Mouse (Mus musculus) MEL (cell line): ENCODE data around the gene Vegfb. TPM values are rescaled to one million over a fixed set of nuclear protein-coding genes. Genes with fewer than 3 reads are reported as not detected.

Source experiments
- DNase-seq: peaks from one replicate; pipeline ENCODE4 v3.0.0; 2011; ENCODE audit warnings: low read depth, low spot score
- H3K27ac ChIP-seq: 2 replicates; pipeline ENCODE4 v1.5.1; 2012; ENCODE audit warnings: low read depth, mild to moderate bottlenecking, control low read depth, low read length, moderate library complexity; ENCODE audit not compliant: control insufficient read depth
- H3K27me3 ChIP-seq, 2 experiments: fragments of 150-350 bp in 1 of 2; sonication (generic) in 1 of 2; 2 replicates each; pipeline ENCODE4 v1.6.1; 2012; ENCODE audit warnings: low read length in 2 of 2, mild to moderate bottlenecking in 2 of 2, improper control_type of control experiment in 1 of 2, moderate library complexity in 1 of 2; ENCODE audit not compliant: insufficient read depth in 2 of 2, control insufficient read depth in 1 of 2
- H3K36me3 ChIP-seq, 2 experiments: 2 replicates each; pipeline ENCODE4 v1.6.1; 2012 to 2014; ENCODE audit warnings: low read length in 2 of 2, improper control_type of control experiment in 1 of 2, inconsistent platforms in 1 of 2, mild to moderate bottlenecking in 1 of 2; ENCODE audit not compliant: insufficient read depth in 2 of 2, control insufficient read depth in 1 of 2
- H3K4me1 ChIP-seq, 2 experiments: fragments of 150-350 bp in 1 of 2; sonication (generic) in 1 of 2; 2 replicates each; pipeline ENCODE4 v1.6.1; 2012; ENCODE audit warnings: low read length in 2 of 2, improper control_type of control experiment in 1 of 2, mild to moderate bottlenecking in 1 of 2; ENCODE audit not compliant: insufficient read depth in 2 of 2, control insufficient read depth in 1 of 2
- H3K4me3 ChIP-seq, 2 experiments: fragments of 150-350 bp in 1 of 2; sonication (generic) in 1 of 2; 2 replicates each; pipeline ENCODE4 v1.5.1; 2012; ENCODE audit warnings: low read depth in 2 of 2, low read length in 2 of 2, mild to moderate bottlenecking in 2 of 2, moderate library complexity in 2 of 2, control low read depth in 1 of 2, improper control_type of control experiment in 1 of 2; ENCODE audit not compliant: control insufficient read depth in 1 of 2, insufficient read depth in 1 of 2
- H3K79me2 ChIP-seq: 2 replicates; pipeline ENCODE4 v1.6.1; 2012; ENCODE audit warnings: mild to moderate bottlenecking, low read length, moderate library complexity; ENCODE audit not compliant: control insufficient read depth, poor library complexity, insufficient read depth
- H3K9ac ChIP-seq: 2 replicates; pipeline ENCODE4 v1.6.1; 2012; ENCODE audit warnings: low read depth, mild to moderate bottlenecking, control low read depth, low read length, moderate library complexity; ENCODE audit not compliant: control insufficient read depth, poor library complexity, severe bottlenecking
- H3K9me3 ChIP-seq: fragments of 150-350 bp; sonication (generic); replicated peaks from 2 replicates; pipeline ENCODE4 v1.6.1; 2012; ENCODE audit warnings: mild to moderate bottlenecking, low read length, improper control_type of control experiment, moderate library complexity; ENCODE audit not compliant: insufficient read depth
- ELF1 ChIP-seq: IDR thresholded peaks from 2 replicates; pipeline ENCODE4 v1.6.1; 2014; ENCODE audit warnings: low read depth, mild to moderate bottlenecking, inconsistent platforms, low read length, improper control_type of control experiment, moderate library complexity
- EP300 ChIP-seq, 2 experiments: IDR thresholded peaks; 2 replicates each; pipeline ENCODE4 v1.6.1; 2011; ENCODE audit warnings: improper control_type of control experiment in 2 of 2, low read length in 2 of 2, low read depth in 1 of 2, mild to moderate bottlenecking in 1 of 2
- ETS1 ChIP-seq: IDR thresholded peaks from 2 replicates; pipeline ENCODE4 v1.6.1; 2012; ENCODE audit warnings: low read depth, mild to moderate bottlenecking, inconsistent platforms, low read length, improper control_type of control experiment, moderate library complexity
- GABPA ChIP-seq: IDR thresholded peaks from 2 replicates; pipeline ENCODE4 v1.6.1; 2012; ENCODE audit warnings: low read depth, mild to moderate bottlenecking, inconsistent platforms, low read length, improper control_type of control experiment, moderate library complexity
- HCFC1 ChIP-seq: IDR thresholded peaks from 2 replicates; pipeline ENCODE4 v1.6.1; 2012; ENCODE audit warnings: low read depth, mild to moderate bottlenecking, inconsistent platforms, low read length, improper control_type of control experiment, moderate library complexity
- MAX ChIP-seq: IDR thresholded peaks from 2 replicates; pipeline ENCODE4 v1.6.1; 2011; ENCODE audit warnings: low read length, improper control_type of control experiment
- MAZ ChIP-seq: IDR thresholded peaks from 2 replicates; pipeline ENCODE4 v1.6.1; 2012; ENCODE audit warnings: low read depth, mild to moderate bottlenecking, inconsistent platforms, low read length, improper control_type of control experiment
- MXI1 ChIP-seq: IDR thresholded peaks from 2 replicates; pipeline ENCODE4 v1.6.1; 2011; ENCODE audit warnings: mild to moderate bottlenecking, low read depth, low read length, improper control_type of control experiment
- MYC ChIP-seq: IDR thresholded peaks from 2 replicates; pipeline ENCODE4 v1.6.1; 2011; ENCODE audit warnings: low read depth, mild to moderate bottlenecking, low read length, improper control_type of control experiment, moderate library complexity
- NRF1 ChIP-seq: IDR thresholded peaks from 2 replicates; pipeline ENCODE4 v1.6.1; 2014; ENCODE audit warnings: low read depth, mild to moderate bottlenecking, inconsistent platforms, low read length, improper control_type of control experiment, moderate library complexity; ENCODE audit not compliant: poor library complexity, insufficient read depth, severe bottlenecking
- POLR2A ChIP-seq, 2 experiments: IDR thresholded peaks; 2 replicates each; pipeline ENCODE4 v1.6.1; 2011 to 2012; ENCODE audit warnings: low read length in 2 of 2, mild to moderate bottlenecking in 2 of 2, control low read depth in 1 of 2, improper control_type of control experiment in 1 of 2, low read depth in 1 of 2, moderate library complexity in 1 of 2; ENCODE audit not compliant: control insufficient read depth in 1 of 2, insufficient read depth in 1 of 2, poor library complexity in 1 of 2
- SIN3A ChIP-seq: IDR thresholded peaks from 2 replicates; pipeline ENCODE4 v1.6.1; 2012; ENCODE audit warnings: low read length, improper control_type of control experiment, inconsistent platforms
- TAL1 ChIP-seq: IDR thresholded peaks from 2 replicates; pipeline ENCODE4 v1.6.1; 2012; ENCODE audit warnings: mild to moderate bottlenecking, inconsistent platforms, low read length, moderate library complexity, mixed read lengths
- UBTF ChIP-seq: IDR thresholded peaks from 2 replicates; pipeline ENCODE4 v1.6.1; 2012; ENCODE audit warnings: low read depth, mild to moderate bottlenecking, inconsistent platforms, low read length, improper control_type of control experiment, moderate library complexity, borderline replicate concordance; ENCODE audit not compliant: insufficient read depth
- USF2 ChIP-seq, 2 experiments: IDR thresholded peaks; 2 replicates each; pipeline ENCODE4 v1.6.1; 2011 to 2012; ENCODE audit warnings: improper control_type of control experiment in 2 of 2, low read length in 2 of 2, borderline replicate concordance in 1 of 2, inconsistent platforms in 1 of 2, low read depth in 1 of 2, mild to moderate bottlenecking in 1 of 2; ENCODE audit not compliant: insufficient read depth in 1 of 2
- ZKSCAN1 ChIP-seq: IDR thresholded peaks from 2 replicates; pipeline ENCODE4 v1.6.1; 2012; ENCODE audit warnings: low read depth, mild to moderate bottlenecking, inconsistent platforms, low read length, improper control_type of control experiment, moderate library complexity
- ZMIZ1 ChIP-seq: IDR thresholded peaks from 2 replicates; pipeline ENCODE4 v1.6.1; 2012; ENCODE audit warnings: low read depth, mild to moderate bottlenecking, inconsistent platforms, low read length, improper control_type of control experiment, moderate library complexity
- polyA plus RNA-seq, 2 experiments: library from polyadenylated mRNA; stranded (reverse) in 1 of 2; unstranded in 1 of 2; fragments of >175 nt in 1 of 2; fragments of >200 nt in 1 of 2; gene quantifications; 2 replicates each; pipeline versions ENCODE4 v1.2.1 to v1.2.4; 2012; ENCODE audit warnings: low replicate concordance in 2 of 2, low read depth in 1 of 2; ENCODE audit not compliant: insufficient read length in 2 of 2, insufficient read depth in 1 of 2, missing spikeins in 1 of 2
- total RNA-seq: library from RNA; depleted of rRNA; stranded (reverse); fragments of 300-350 nt; gene quantifications from 2 replicates; pipeline ENCODE4 v1.2.3, GENCODE M21; 2012

Vegfb gene
- total and polyA plus RNA-seq, 3 experiments, result 11.2 to 67.6 TPM; not detected in 1

DNA sequence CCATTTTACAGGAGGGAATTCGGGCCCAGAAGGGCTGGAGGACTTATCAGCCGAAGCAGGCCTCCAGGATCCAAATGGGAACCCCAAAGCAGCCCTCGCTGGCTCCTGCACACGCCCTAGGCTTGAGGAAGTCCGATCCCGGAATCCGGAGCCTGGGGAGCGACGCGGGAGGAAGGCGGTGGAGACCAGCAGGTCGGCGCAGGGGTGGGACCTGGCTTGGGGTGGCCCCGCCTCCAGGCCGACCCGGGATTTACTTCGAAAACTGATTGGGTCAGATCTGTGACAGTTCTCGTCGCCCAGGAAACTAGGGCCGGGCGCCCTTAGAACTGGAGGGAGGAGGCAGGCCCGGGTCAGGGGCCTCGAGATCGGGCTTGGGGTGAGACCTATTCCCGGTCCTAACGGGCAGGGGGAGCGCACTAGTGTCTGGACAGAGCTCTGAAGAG lies 45.2 kb downstream of the Vegfb start, which contains the start of gene Gpr137 (continued):
- TF ChIP-seq GABPA (no peak), ETS1 (0 out of 2 replicates have a peak, but pooled peaks have one; percentile 3)

DNA sequence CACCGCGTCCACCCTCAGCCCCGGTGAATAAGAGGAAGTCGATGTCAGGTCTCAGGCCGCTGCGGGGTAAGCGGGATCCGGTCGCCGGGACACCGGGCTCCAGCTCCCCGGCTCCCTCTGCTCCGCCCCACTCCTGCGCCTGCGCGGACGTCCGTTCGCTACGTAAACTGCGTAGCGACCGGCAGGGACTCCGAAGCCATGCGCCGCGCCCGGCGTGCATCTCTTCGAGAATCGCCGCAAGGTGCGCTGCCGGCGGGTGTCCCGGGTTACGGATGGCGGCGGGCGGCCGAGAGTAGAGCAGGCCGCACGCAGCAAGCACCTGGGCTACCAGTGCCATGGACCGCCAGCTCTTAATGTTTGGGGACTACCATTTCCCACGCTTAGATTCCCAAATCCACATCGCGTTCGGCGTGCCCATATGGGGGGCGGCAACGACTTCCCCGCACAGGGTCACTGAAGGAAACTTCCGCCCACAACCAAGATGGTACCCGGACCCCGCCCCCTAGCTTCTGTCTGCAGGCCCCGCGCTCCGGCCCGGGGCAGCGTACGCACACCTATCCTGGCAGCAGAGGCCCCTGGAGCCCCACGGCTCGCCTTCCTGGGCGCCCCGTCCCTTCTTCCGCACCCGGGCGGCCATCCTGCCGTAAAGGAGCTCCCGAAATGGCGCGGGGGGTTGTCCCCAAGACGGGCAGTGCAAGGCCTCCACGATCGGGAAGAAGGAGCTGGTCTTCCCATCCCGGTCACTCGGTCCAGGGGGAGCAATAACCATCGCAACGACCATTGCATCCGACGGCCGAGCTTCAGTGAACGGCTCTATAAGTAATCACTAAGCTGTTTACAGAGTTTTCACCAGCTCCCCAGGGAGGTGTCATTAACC lies 45.8 kb downstream of the Vegfb start, which contains the start of gene Bad:
TSS of gene Bad (plus strand) at position 490 of the 877 bp plus-strand sequence.
- peaks cover 0 to 2% of the 10 kb centered on the region in 2 experiments; a peak in 1 of 4 replicates for H3K36me3 ChIP-seq
- peak; percentile 83 for TF ChIP-seq SIN3A
- peak; percentile 87 for TF ChIP-seq HCFC1
- no peak for TF ChIP-seq MAX
- TF ChIP-seq USF2 (IDR thresholded peaks at IDR 0.05; ENCODE audit: borderline replicate concordance in 1 of 2, insufficient read depth in 1 of 2, low read depth in 1 of 2, low read length in 2 of 2), result no peak
- peak; percentile 89 for TF ChIP-seq MXI1
- TF ChIP-seq POLR2A (IDR thresholded peaks at IDR 0.05; ENCODE audit: control insufficient read depth in 1 of 2, insufficient read depth in 1 of 2, low read depth in 1 of 2, low read length in 2 of 2, poor library complexity in 1 of 2), result peak; percentile 47 to 64; a peak in 2 of 4 replicates
- 0 out of 2 replicates have a peak, but pooled peaks have one; percentile 47 for TF ChIP-seq MAZ
- peak; percentile 95 for TF ChIP-seq ELF1
- no peak for TF ChIP-seq UBTF
- TF ChIP-seq NRF1, result peak; percentile 81
- TF ChIP-seq TAL1, result no peak
- peak; percentile 20; the same call in 1 of the 2 replicates for TF ChIP-seq ZMIZ1
- no peak for TF ChIP-seq MYC
- no peak for TF ChIP-seq ZKSCAN1
- no peak for TF ChIP-seq EP300 (IDR thresholded peaks at IDR 0.05; ENCODE audit: low read depth in 1 of 2, low read length in 2 of 2)
- TF ChIP-seq, all 39 proteins: peak for 8
- peaks cover 0 to 10% of the 10 kb centered on the region in 2 experiments; a peak in 2 of 4 replicates for H3K4me1 ChIP-seq

More for the DNA sequence above, 45.8 kb downstream of the Vegfb start, which contains the start of gene Bad:
- peak; percentile 93 for DNase-seq
- Histone ChIP-seq H3K79me2 (peaks cover 8% of the 10 kb centered on the region; the same call in 1 of the 2 replicates), H3K9me3 (no peaks in the 10 kb centered on the region), H3K9ac (peak within 1 kb of the TSS; percentile 92), H3K27me3 (no peaks in the 10 kb centered on the region), H3K27ac (peak within 1 kb of the TSS; percentile 75), H3K4me3 (peak within 1 kb of the TSS; percentile 72 to 78)
